Mouse (Mus musculus): ENCODE data around the gene Map3k12. TPM values are rescaled to one million over a fixed set of nuclear protein-coding genes. Genes with fewer than 3 reads are reported as not detected.

The Map3k12 gene
- polyA plus RNA-seq, 1 experiment from 2014 or later, result 69.5 TPM

DNA sequence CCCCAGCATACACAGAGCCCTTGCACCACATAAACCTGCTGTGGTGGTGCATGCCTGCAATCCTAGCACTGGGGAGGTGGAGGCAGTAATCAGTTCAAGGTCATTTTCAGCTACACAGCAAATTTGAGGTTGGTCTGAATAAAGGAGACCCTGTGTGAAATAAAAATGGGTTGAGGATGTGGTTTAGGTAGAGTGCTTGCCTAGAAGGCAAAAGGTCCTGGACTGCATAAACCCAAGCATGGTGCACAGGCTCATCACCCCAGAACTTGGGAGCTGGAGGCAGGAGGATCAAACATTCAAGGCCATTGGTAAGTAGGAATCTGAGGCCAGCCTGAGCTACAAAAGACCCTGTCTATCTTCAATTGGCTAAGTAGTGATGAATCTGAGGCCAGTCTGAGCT is 9.3 kb downstream of the Map3k12 start:
- no peaks in the 10 kb centered on the region for H3K27me3 ChIP-seq (replicated peaks; ENCODE audit: control insufficient read depth, insufficient read depth, low read length)
- H3K36me3 ChIP-seq (ENCODE audit: control insufficient read depth, insufficient read depth), result peaks cover 22% of the 10 kb centered on the region
- peaks cover 39% of the 10 kb centered on the region for H3K4me1 ChIP-seq (replicated peaks; ENCODE audit: control insufficient read depth, insufficient read depth, low read length)
- no peak overlapping the region for H3K27ac ChIP-seq (ENCODE audit: low read length)
- no peak overlapping the region for H3K4me3 ChIP-seq (replicated peaks; ENCODE audit: low read length)
- ATAC-seq, result no peak
- H3K4me2 ChIP-seq (ENCODE audit: low read length), result no peak overlapping the region
- no peaks in the 10 kb centered on the region for H3K9me3 ChIP-seq (ENCODE audit: control insufficient read depth, low read length)
- H3K9ac ChIP-seq (replicated peaks; ENCODE audit: low read depth, low read length), result no peak overlapping the region

GRCm38 (mm10) chr15:102506864-102507263 is 10.0 kb downstream of the Map3k12 start:
- 87% methylated on average over 1 of the region's 1 CpGs for WGBS
- H3K36me3 ChIP-seq (ENCODE audit: control insufficient read depth, insufficient read depth), result peaks cover 27% of the 10 kb centered on the region

DNA sequence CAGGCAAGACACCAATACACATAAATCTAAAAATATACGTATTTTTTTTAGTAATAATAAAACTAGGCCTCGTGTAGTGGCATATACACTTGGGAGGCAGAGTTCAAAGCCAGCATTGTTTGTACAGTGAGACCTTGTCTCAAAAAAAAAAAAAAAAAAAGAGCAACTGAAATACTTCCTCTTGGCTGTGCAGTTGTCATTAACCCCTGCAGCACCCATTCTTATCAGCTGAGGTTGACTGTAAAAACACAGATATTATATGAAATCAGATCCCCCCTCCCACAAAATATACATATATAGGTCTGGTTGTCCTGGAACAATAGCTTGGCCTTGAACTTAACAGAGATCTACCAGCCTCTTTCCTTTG is 10.4 kb downstream of the Map3k12 start:
- 66% methylated on average over 2 of the region's 2 CpGs for WGBS
- Histone ChIP-seq H3K9ac (replicated peaks; ENCODE audit: low read depth, low read length) (no peak overlapping the region), H3K4me1 (replicated peaks; ENCODE audit: control insufficient read depth, insufficient read depth, low read length) (peaks cover 28% of the 10 kb centered on the region), H3K27ac (ENCODE audit: low read length) (no peak overlapping the region), H3K36me3 (ENCODE audit: control insufficient read depth, insufficient read depth) (peaks cover 30% of the 10 kb centered on the region), H3K27me3 (replicated peaks; ENCODE audit: control insufficient read depth, insufficient read depth, low read length) (no peaks in the 10 kb centered on the region), H3K4me3 (replicated peaks; ENCODE audit: low read length) (no peak overlapping the region), H3K4me2 (ENCODE audit: low read length) (no peak overlapping the region), H3K9me3 (ENCODE audit: control insufficient read depth, low read length) (no peaks in the 10 kb centered on the region)
- no peak for ATAC-seq

More at GRCm38 (mm10) chr15:102506864-102507263, 10.0 kb downstream of the Map3k12 start:
- ATAC-seq, result no peak
- Histone ChIP-seq H3K4me2 (ENCODE audit: low read length) (no peak overlapping the region), H3K9ac (replicated peaks; ENCODE audit: low read depth, low read length) (no peak overlapping the region), H3K9me3 (ENCODE audit: control insufficient read depth, low read length) (no peaks in the 10 kb centered on the region), H3K27me3 (replicated peaks; ENCODE audit: control insufficient read depth, insufficient read depth, low read length) (no peaks in the 10 kb centered on the region), H3K4me3 (replicated peaks; ENCODE audit: low read length) (no peak overlapping the region), H3K4me1 (replicated peaks; ENCODE audit: control insufficient read depth, insufficient read depth, low read length) (peaks cover 33% of the 10 kb centered on the region), H3K27ac (ENCODE audit: low read length) (no peak overlapping the region)

GRCm38 (mm10) chr15:102505770-102506463 is 10.9 kb downstream of the Map3k12 start:
- Histone ChIP-seq H3K4me1 (replicated peaks; ENCODE audit: control insufficient read depth, insufficient read depth, low read length) (peaks cover 23% of the 10 kb centered on the region), H3K27ac (ENCODE audit: low read length) (no peak overlapping the region), H3K4me3 (replicated peaks; ENCODE audit: low read length) (no peak overlapping the region), H3K9ac (replicated peaks; ENCODE audit: low read depth, low read length) (no peak overlapping the region), H3K4me2 (ENCODE audit: low read length) (no peak overlapping the region), H3K36me3 (ENCODE audit: control insufficient read depth, insufficient read depth) (peaks cover 36% of the 10 kb centered on the region), H3K9me3 (ENCODE audit: control insufficient read depth, low read length) (no peaks in the 10 kb centered on the region), H3K27me3 (replicated peaks; ENCODE audit: control insufficient read depth, insufficient read depth, low read length) (no peaks in the 10 kb centered on the region)
- ATAC-seq, result no peak
- WGBS, result 84% methylated on average over 9 of the region's 9 CpGs

GRCm38 (mm10) chr15:102505073-102505769 is 11.6 kb downstream of the Map3k12 start:
- Histone ChIP-seq H3K27me3 (replicated peaks; ENCODE audit: control insufficient read depth, insufficient read depth, low read length) (no peaks in the 10 kb centered on the region), H3K4me3 (replicated peaks; ENCODE audit: low read length) (no peak overlapping the region), H3K27ac (ENCODE audit: low read length) (no peak overlapping the region), H3K9me3 (ENCODE audit: control insufficient read depth, low read length) (no peaks in the 10 kb centered on the region), H3K4me2 (ENCODE audit: low read length) (no peak overlapping the region), H3K9ac (replicated peaks; ENCODE audit: low read depth, low read length) (no peak overlapping the region), H3K4me1 (replicated peaks; ENCODE audit: control insufficient read depth, insufficient read depth, low read length) (peaks cover 19% of the 10 kb centered on the region), H3K36me3 (ENCODE audit: control insufficient read depth, insufficient read depth) (peaks cover 43% of the 10 kb centered on the region)
- no peak for ATAC-seq
- 78% methylated on average over 12 of the region's 12 CpGs for WGBS

DNA sequence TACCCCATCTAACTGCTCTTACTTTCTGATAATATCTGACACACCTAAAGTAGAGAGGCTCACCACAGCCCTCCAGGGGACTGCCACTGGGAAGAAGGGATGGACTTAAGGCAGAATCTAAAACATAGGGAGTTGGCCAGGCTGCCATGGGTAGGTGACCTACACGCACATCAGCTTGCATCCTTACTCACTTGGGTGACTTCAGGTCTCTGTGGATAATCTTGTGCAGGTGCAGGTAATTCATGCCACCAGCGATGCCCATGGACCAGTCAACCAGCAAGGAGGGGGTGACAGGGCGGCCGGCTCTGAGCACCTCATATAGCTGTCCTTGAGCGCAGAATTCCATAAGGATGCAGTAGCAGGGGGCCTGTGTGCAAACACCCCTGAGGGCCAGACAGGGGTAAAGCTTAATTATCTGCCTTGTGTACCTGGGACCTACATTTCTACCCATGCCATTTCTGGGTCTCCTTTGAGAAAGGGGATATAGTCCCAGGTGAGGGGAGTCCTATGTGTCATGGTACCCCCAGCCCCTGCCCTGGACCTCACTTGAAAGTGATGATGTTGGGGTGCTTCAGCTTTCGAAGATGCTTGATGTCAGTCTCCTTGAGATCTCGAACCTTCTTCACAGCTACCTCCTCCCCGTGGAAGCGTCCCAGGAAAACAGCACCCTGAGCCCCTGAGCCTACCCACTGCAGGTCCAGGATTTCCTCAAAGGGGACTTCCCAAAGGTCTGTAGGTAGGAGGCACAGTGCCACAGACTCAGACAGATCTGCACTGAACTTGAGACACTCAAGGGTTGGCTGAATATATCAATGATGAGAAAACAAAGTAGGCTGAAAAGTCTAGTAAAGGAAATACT is 12.7 kb downstream of the Map3k12 start:
- H3K27me3 ChIP-seq (replicated peaks; ENCODE audit: control insufficient read depth, insufficient read depth, low read length), result no peaks in the 10 kb centered on the region
- H3K9me3 ChIP-seq (ENCODE audit: control insufficient read depth, low read length), result no peaks in the 10 kb centered on the region
- H3K4me1 ChIP-seq (replicated peaks; ENCODE audit: control insufficient read depth, insufficient read depth, low read length), result peaks cover 8% of the 10 kb centered on the region
- 88% methylated on average over 9 of the region's 9 CpGs for WGBS
- H3K4me3 ChIP-seq (replicated peaks; ENCODE audit: low read length), result no peak overlapping the region
- H3K9ac ChIP-seq (replicated peaks; ENCODE audit: low read depth, low read length), result no peak overlapping the region
- no peak overlapping the region for H3K27ac ChIP-seq (ENCODE audit: low read length)
- peaks cover 53% of the 10 kb centered on the region for H3K36me3 ChIP-seq (ENCODE audit: control insufficient read depth, insufficient read depth)
- no peak overlapping the region for H3K4me2 ChIP-seq (ENCODE audit: low read length)
- peak; percentile 13; the same call in 1 of the 2 replicates for ATAC-seq

DNA sequence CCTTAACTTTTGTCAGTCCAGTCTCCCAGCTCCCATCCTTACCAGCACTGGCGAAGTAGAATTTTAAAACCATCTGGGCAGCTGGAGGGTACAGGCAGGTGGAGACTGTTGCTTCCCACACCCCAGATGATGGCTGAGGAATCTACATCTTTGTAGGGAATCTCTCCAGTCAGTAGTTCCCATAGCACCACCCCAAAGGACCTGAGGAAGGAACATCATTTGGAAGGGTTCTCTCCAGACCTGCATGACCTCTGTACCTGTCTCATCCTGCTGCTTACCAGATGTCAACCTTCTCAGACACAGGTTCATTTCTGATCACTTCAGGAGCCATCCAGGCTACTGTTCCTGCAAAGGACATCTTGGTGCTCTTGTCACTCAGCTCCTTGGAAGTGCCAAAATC is 13.4 kb downstream of the Map3k12 start, which contains the start of gene Gm10337:
Gene Gm10337 (plus strand): TSS at position 276 of the 400 bp plus-strand sequence.
- H3K36me3 ChIP-seq (ENCODE audit: control insufficient read depth, insufficient read depth), result peaks cover 57% of the 10 kb centered on the region
- H3K4me2 ChIP-seq (ENCODE audit: low read length), result no peak within 1 kb of the TSS
- ATAC-seq, result no peak
- no peak within 1 kb of the TSS for H3K27ac ChIP-seq (ENCODE audit: low read length)
- H3K27me3 ChIP-seq (replicated peaks; ENCODE audit: control insufficient read depth, insufficient read depth, low read length), result no peaks in the 10 kb centered on the region
- H3K9me3 ChIP-seq (ENCODE audit: control insufficient read depth, low read length), result no peaks in the 10 kb centered on the region
- 85% methylated on average over 1 of the region's 1 CpGs for WGBS
- no peak within 1 kb of the TSS for H3K4me3 ChIP-seq (replicated peaks; ENCODE audit: low read length)
- 0 out of 2 replicates have a peak, but pooled peaks cover 2% of the 10 kb centered on the region for H3K4me1 ChIP-seq (replicated peaks; ENCODE audit: control insufficient read depth, insufficient read depth, low read length)
- no peak within 1 kb of the TSS for H3K9ac ChIP-seq (replicated peaks; ENCODE audit: low read depth, low read length)

DNA sequence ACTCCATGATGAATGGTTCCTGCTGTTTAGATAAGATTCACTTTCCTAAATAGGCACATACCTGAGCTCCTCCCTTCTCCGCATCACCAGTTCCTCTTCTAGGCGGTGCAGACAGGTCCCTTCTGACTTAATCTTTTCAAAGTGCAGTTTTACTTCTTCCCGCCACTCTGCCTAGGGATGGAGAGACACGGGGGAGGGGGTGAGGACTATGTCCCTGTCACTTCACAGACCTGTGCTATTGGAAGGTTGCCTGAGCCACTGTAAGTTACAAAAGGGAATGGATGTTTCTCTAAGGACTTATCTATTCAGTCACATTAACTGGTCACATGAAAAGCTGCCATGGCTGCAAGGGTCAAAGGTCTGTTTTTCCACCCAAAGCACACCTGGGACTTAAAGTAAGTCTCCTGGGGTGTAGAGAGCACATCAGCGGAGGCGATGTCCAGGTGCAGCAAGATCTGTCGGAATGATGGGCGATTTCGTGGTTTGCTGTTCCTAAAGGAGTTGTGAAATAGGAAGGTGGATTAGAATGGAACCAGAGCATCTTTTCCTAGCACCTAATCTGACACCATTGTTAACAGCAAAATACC is 14.5 kb downstream of the Map3k12 start:
- no peaks in the 10 kb centered on the region for H3K27me3 ChIP-seq (replicated peaks; ENCODE audit: control insufficient read depth, insufficient read depth, low read length)
- no peak for ATAC-seq
- H3K4me1 ChIP-seq (replicated peaks; ENCODE audit: control insufficient read depth, insufficient read depth, low read length), result no peaks in the 10 kb centered on the region
- no peak overlapping the region for H3K9ac ChIP-seq (replicated peaks; ENCODE audit: low read depth, low read length)
- H3K36me3 ChIP-seq (ENCODE audit: control insufficient read depth, insufficient read depth), result peaks cover 59% of the 10 kb centered on the region
- H3K4me3 ChIP-seq (replicated peaks; ENCODE audit: low read length), result no peak overlapping the region
- H3K9me3 ChIP-seq (ENCODE audit: control insufficient read depth, low read length), result no peaks in the 10 kb centered on the region
- H3K27ac ChIP-seq (ENCODE audit: low read length), result no peak overlapping the region
- 81% methylated on average over 9 of the region's 9 CpGs for WGBS
- H3K4me2 ChIP-seq (ENCODE audit: low read length), result no peak overlapping the region
